Mouse (Mus musculus) adrenal gland, adult 8-10 months (tissue): Measurements from ENCODE around the gene Gm8765. TPM values are rescaled to one million over a fixed set of nuclear protein-coding genes. Genes with fewer than 3 reads are reported as not detected.
"Not testable (repeated sequence)": the region's sequence is repeated elsewhere in the genome, so short reads cannot be mapped to it uniquely, and the experiment has no call there.

Experiments
- DNase-seq: peaks from one replicate; pipeline ENCODE4 v3.0.0; 2022
- microRNA-seq, 2 experiments: library from miRNA; unstranded; fragments of <30 nt; microRNA quantifications; one replicate each; pipeline ENCODE4 v1.2.0; 2022
- total RNA-seq, 4 experiments: library from RNA; stranded (reverse); gene quantifications; 2 replicates each; pipeline ENCODE4 v1.2.4; 2022

Gene Gm8765
- not detected for total RNA-seq

DNA sequence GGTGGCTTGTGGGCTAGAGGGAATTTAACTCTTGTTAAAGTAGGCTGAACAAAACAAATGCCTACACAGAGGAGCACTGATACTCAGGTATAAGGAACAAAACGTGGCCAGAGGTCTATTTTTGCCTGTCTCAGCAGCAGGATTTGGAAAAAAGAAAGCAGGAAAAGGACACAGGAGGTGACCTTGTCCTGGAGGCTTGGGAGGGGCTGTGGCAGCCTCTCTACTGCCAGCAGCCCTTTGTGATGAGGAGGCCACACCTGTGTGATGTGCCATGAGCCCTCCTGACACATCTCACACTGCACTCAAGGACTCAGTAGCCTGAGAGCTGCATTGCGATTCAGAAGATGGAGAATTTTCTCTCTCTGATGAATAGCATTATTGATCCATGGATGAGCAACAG lies at the start of gene Gm8765:
Gm8765 (plus strand) TSS at position 301 of the 400 bp plus-strand sequence.
- not testable (repeated sequence) for DNase-seq

DNA sequence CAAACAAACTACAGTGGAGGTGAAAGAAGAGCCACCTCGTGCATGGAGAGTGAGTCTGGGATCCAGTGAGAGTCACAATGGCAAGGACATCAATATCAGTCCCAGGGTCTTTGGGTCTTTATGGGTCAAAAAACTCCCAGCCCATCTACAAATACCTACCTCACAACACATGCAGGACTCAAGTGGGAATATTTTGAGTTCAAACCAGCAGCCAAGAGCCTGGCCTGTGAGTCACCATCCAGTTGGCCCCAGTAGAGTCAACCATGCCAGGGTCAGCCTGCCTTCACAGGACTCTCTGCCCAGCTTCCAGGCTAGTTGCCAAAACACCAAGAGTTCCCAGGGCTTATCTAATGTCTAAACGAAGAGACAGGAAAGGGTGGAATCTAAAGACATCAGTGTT lies 49.3 kb upstream of the Gm8765 start:
- DNase-seq: peak; percentile 3

DNA sequence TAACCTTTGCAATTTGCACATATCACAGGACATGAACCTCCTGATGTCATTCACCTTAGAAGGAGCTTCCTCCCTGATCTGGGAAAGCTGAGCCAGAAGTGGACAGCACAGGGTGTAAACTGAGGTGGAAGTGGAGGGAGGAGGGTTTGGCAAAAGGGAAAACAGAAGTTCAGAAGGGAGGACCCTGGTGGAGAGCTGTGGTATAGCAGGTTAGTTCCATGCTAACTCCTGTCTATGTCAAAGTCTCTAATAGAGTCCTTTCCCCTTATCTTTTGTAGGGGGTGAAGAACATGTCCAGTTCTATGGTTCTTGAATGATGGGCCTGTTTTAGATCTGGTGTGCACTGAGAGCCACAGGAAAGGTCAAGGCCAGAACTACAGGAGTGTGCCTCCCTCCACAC lies 52.2 kb downstream of the Gm8765 start:
- DNase-seq: not testable (repeated sequence)

DNA sequence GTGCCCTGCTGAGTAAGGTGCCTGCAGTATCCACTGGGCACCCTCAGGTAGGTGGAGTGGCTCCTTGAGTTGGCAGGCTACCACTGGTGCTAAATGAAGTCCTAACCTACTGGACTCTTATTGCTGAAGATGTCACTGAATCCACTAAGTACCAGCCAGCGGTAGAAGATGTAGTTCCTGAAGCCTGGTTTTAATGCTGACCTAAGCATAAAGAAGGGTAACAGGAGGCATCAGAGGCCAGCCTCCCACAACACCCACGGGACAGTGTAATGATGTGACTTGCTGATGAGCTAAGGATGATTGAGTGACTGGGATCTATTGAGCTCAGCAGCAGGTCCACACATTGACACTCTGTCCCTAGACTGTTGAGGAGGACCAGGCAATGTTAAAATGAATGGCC lies 53.6 kb downstream of the Gm8765 start:
- no peak for DNase-seq

DNA sequence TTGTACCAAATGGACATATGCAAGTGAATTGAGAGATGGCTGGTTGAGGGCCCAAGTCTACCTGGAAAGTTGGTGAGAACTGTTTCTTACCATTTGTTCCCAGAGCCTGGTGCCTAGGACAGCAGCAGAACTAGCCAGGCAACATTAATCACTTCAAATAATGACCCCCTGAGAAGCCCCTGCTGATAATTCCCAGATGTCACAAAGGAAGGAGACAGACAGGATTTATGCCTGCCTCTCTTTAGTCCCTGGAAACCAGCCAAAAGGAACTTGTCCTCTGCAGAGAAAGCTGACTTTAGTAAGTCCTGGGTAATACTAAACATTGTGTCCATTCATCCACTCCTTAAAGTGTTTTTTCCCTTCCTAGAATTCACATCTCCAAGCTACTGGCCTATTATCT lies 54.8 kb downstream of the Gm8765 start:
- DNase-seq: not testable (repeated sequence)

Small RNA genes within 50 kb of the gene (microRNA-seq; reads per million reads assigned to microRNA genes)
- 0 reads per million in 2 experiments for gene Gm23952

Other genes starting within 250 kb of the Gm8765 start
- not detected for gene Nutm2, start 231.0 kb upstream of the Gm8765 start, total RNA-seq
- not detected for gene Gm904, start 55.1 kb upstream of the Gm8765 start, total RNA-seq